Mouse (Mus musculus): ENCODE measurements around the gene Fam71b.

- TF ChIP-seq CTCF (IDR thresholded peaks at IDR 0.05 in 2 of 3, conservative IDR thresholded peaks at IDR 0.05 in 1 of 3; ENCODE audit: control insufficient read depth in 1 of 3, insufficient read depth in 1 of 3, low read depth in 2 of 3, low read length in 3 of 3, poor library complexity in 1 of 3, severe bottlenecking in 1 of 3) (no peak), POLR2A (IDR thresholded peaks at IDR 0.05; ENCODE audit: control insufficient read depth in 1 of 2, insufficient read depth in 1 of 2, low read depth in 1 of 2, low read length in 2 of 2, poor library complexity in 1 of 2) (no peak), UBTF (IDR thresholded peaks at IDR 0.05; ENCODE audit: borderline replicate concordance, insufficient read depth, low read depth, low read length) (no peak), MAZ (IDR thresholded peaks at IDR 0.05; ENCODE audit: low read depth, low read length) (no peak), BHLHE40 (IDR thresholded peaks at IDR 0.05; ENCODE audit: borderline replicate concordance, low read depth, low read length) (no peak), KAT2A (conservative IDR thresholded peaks at IDR 0.05; ENCODE audit: low read depth, low read length) (no peak), SIN3A (IDR thresholded peaks at IDR 0.05; ENCODE audit: low read length) (no peak), CHD1 (IDR thresholded peaks at IDR 0.05; ENCODE audit: low read depth, low read length) (no peak)
These were observed 30.0 kb upstream of the Fam71b start for GRCm38 (mm10) chr11:46366357-46366756.
